Mouse (Mus musculus) midbrain, embryonic 12.5 days (tissue): ENCODE results near the gene Sec61b. TPM values are rescaled to one million over a fixed set of nuclear protein-coding genes. Genes with fewer than 3 reads are reported as not detected.

ENCODE experiments used
- polyA plus RNA-seq: library from polyadenylated mRNA; unstranded; fragments of >200 nt; fragmentation: Nextera tagmentation; extraction: Ambion mirVana; gene quantifications from 2 replicates; pipeline ENCODE4 v1.2.1, GENCODE M21; 2016

Sec61b gene
- polyA plus RNA-seq, 1 experiment from 2014 or later = 325 TPM

Other genes with a start within 250 kb of the Sec61b start
- 109 and 121 TPM in 2 replicates for gene Tgfbr1, start 121.4 kb upstream of the Sec61b start, polyA plus RNA-seq
- 161 and 164 TPM in 2 replicates for gene Alg2, start 325 bp upstream of the Sec61b start, polyA plus RNA-seq